Mouse (Mus musculus): Measurements from ENCODE around the gene Lrp3. TPM values are rescaled to one million over a fixed set of nuclear protein-coding genes. Genes with fewer than 3 reads are reported as not detected.

Lrp3 gene
- polyA plus RNA-seq, 1 experiment from 2014 or later = 3.9 TPM

- Histone ChIP-seq H3K4me3 (ENCODE audit: low read depth, low read length) (peak overlapping the region; percentile 71), H3K27ac (ENCODE audit: low read depth, low read length) (peak overlapping the region; percentile 82), H3K4me1 (replicated peaks; ENCODE audit: control insufficient read depth, insufficient read depth, low read length) (peaks cover 3% of the 10 kb centered on the region; the same call in 1 of the 2 replicates), H3K4me2 (peak overlapping the region; percentile 79), H3K9me3 (ENCODE audit: control insufficient read depth, low read length) (peaks cover 2% of the 10 kb centered on the region; the same call in 1 of the 2 replicates), H3K27me3 (replicated peaks; ENCODE audit: control insufficient read depth, insufficient read depth, low read length) (no peaks in the 10 kb centered on the region), H3K36me3 (ENCODE audit: control insufficient read depth, insufficient read depth, low read length) (no peaks in the 10 kb centered on the region), H3K9ac (ENCODE audit: low read depth, low read length) (peak overlapping the region; percentile 78)
- DNase-seq (ENCODE audit: low spot score) = peak; percentile 100
- WGBS = under 1% methylated on average over 45 of the region's 45 CpGs
- peak; percentile 92 for ATAC-seq (replicated peaks; ENCODE audit: low FRiP score)
Observed at GRCm38 (mm10) chr7:35234361-35235245, 19.3 kb upstream of the Lrp3 start.

DNA sequence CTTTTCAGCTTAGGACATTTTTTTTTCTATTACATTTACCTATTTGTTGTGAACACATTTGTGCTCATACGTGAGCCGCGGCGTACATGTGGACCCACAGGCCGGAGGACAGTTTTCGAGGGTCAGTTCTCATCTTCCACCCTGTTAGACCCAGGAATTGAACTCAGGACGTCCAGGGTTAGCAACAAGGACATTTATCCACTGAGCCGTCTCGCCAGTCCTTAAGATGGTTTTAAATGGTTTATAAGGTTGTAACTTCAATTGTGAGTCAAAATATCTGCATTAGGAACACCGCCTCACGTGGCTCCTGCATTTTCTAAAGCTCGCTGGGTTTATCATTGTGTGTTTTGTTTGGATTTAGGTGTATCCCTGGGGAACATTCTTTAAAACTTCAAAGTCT, 18.6 kb upstream of the Lrp3 start:
- Histone ChIP-seq H3K4me3 (ENCODE audit: low read depth, low read length) (peak overlapping the region; percentile 71), H3K27me3 (replicated peaks; ENCODE audit: control insufficient read depth, insufficient read depth, low read length) (no peaks in the 10 kb centered on the region), H3K9me3 (ENCODE audit: control insufficient read depth, low read length) (peaks cover 2% of the 10 kb centered on the region; the same call in 1 of the 2 replicates), H3K27ac (ENCODE audit: low read depth, low read length) (peak overlapping the region; percentile 78; the same call in 1 of the 2 replicates), H3K9ac (ENCODE audit: low read depth, low read length) (peak overlapping the region; percentile 78), H3K4me2 (peak overlapping the region; percentile 79), H3K4me1 (replicated peaks; ENCODE audit: control insufficient read depth, insufficient read depth, low read length) (peaks cover 3% of the 10 kb centered on the region; the same call in 1 of the 2 replicates), H3K36me3 (ENCODE audit: control insufficient read depth, insufficient read depth, low read length) (no peaks in the 10 kb centered on the region)
- 54% methylated on average over 12 of the region's 12 CpGs for WGBS
- ATAC-seq (replicated peaks; ENCODE audit: low FRiP score) (no peak), DNase-seq (ENCODE audit: low spot score) (no peak)

- DNase-seq (ENCODE audit: low spot score) (no peak), ATAC-seq (replicated peaks; ENCODE audit: low FRiP score) (no peak)
- Histone ChIP-seq H3K27me3 (replicated peaks; ENCODE audit: control insufficient read depth, insufficient read depth, low read length) (no peaks in the 10 kb centered on the region), H3K4me3 (ENCODE audit: low read depth, low read length) (no peak overlapping the region), H3K9ac (ENCODE audit: low read depth, low read length) (no peak overlapping the region), H3K4me2 (0 out of 2 replicates have a peak overlapping the region, but pooled peaks have one; percentile 11), H3K4me1 (replicated peaks; ENCODE audit: control insufficient read depth, insufficient read depth, low read length) (peaks cover 3% of the 10 kb centered on the region; the same call in 1 of the 2 replicates), H3K36me3 (ENCODE audit: control insufficient read depth, insufficient read depth, low read length) (no peaks in the 10 kb centered on the region), H3K27ac (ENCODE audit: low read depth, low read length) (no peak overlapping the region), H3K9me3 (ENCODE audit: control insufficient read depth, low read length) (peaks cover 2% of the 10 kb centered on the region; the same call in 1 of the 2 replicates)
- 54% methylated on average over 13 of the region's 13 CpGs for WGBS
Observed at GRCm38 (mm10) chr7:35232796-35233455, 17.6 kb upstream of the Lrp3 start.

- Histone ChIP-seq H3K4me2 (no peak overlapping the region), H3K4me1 (replicated peaks; ENCODE audit: control insufficient read depth, insufficient read depth, low read length) (no peaks in the 10 kb centered on the region), H3K27ac (ENCODE audit: low read depth, low read length) (no peak overlapping the region), H3K9ac (ENCODE audit: low read depth, low read length) (no peak overlapping the region), H3K27me3 (replicated peaks; ENCODE audit: control insufficient read depth, insufficient read depth, low read length) (no peaks in the 10 kb centered on the region), H3K36me3 (ENCODE audit: control insufficient read depth, insufficient read depth, low read length) (no peaks in the 10 kb centered on the region), H3K9me3 (ENCODE audit: control insufficient read depth, low read length) (peaks cover 2% of the 10 kb centered on the region; the same call in 1 of the 2 replicates), H3K4me3 (ENCODE audit: low read depth, low read length) (no peak overlapping the region)
- DNase-seq (ENCODE audit: low spot score) = no peak
- no peak for ATAC-seq (replicated peaks; ENCODE audit: low FRiP score)
- 74% methylated on average over 3 of the region's 3 CpGs for WGBS
Observed at GRCm38 (mm10) chr7:35230333-35230732, 15.0 kb upstream of the Lrp3 start.

GRCm38 (mm10) chr7:35220694-35221365, 5.5 kb upstream of the Lrp3 start:
- no peak for ATAC-seq (replicated peaks; ENCODE audit: low FRiP score)
- no peak overlapping the region for H3K27ac ChIP-seq (ENCODE audit: low read depth, low read length)
- no peaks in the 10 kb centered on the region for H3K9me3 ChIP-seq (ENCODE audit: control insufficient read depth, low read length)
- H3K27me3 ChIP-seq (replicated peaks; ENCODE audit: control insufficient read depth, insufficient read depth, low read length) = peaks cover 8% of the 10 kb centered on the region
- 68% methylated on average over 9 of the region's 9 CpGs for WGBS
- no peaks in the 10 kb centered on the region for H3K4me1 ChIP-seq (replicated peaks; ENCODE audit: control insufficient read depth, insufficient read depth, low read length)
- H3K9ac ChIP-seq (ENCODE audit: low read depth, low read length) = no peak overlapping the region
- H3K4me2 ChIP-seq = no peak overlapping the region
- no peaks in the 10 kb centered on the region for H3K36me3 ChIP-seq (ENCODE audit: control insufficient read depth, insufficient read depth, low read length)
- H3K4me3 ChIP-seq (ENCODE audit: low read depth, low read length) = no peak overlapping the region
- DNase-seq (ENCODE audit: low spot score) = no peak

DNA sequence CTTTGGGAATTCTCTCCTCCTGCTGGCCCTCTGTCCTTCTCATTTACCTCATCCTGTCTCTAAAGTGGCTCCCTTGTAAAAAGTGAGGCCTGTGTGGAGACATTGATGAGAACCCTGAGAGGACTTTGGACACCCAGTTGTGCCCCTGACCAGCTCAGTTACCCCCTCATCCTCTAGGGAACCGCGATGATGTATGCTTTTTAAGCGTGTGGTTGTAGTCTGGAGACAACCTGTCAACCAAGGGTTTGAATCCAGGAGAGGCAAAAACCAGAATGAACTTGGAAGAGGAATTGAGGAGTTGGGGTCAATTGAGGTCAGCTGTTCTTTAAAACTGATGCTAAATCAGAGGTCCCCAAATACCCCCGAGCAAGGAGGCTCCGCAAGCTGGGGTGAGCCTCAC, 433 bp upstream of the Lrp3 start:
- DNase-seq (ENCODE audit: low spot score) (no peak), ATAC-seq (replicated peaks; ENCODE audit: low FRiP score) (no peak)
- Histone ChIP-seq H3K36me3 (ENCODE audit: control insufficient read depth, insufficient read depth, low read length) (no peaks in the 10 kb centered on the region), H3K4me2 (peak overlapping the region; percentile 66), H3K9me3 (ENCODE audit: control insufficient read depth, low read length) (no peaks in the 10 kb centered on the region), H3K27me3 (replicated peaks; ENCODE audit: control insufficient read depth, insufficient read depth, low read length) (peaks cover 35% of the 10 kb centered on the region), H3K27ac (ENCODE audit: low read depth, low read length) (no peak overlapping the region), H3K4me3 (ENCODE audit: low read depth, low read length) (peak overlapping the region; percentile 68), H3K9ac (ENCODE audit: low read depth, low read length) (no peak overlapping the region), H3K4me1 (replicated peaks; ENCODE audit: control insufficient read depth, insufficient read depth, low read length) (peaks cover 3% of the 10 kb centered on the region; the same call in 1 of the 2 replicates)
- WGBS = 47% methylated on average over 5 of the region's 5 CpGs

DNA sequence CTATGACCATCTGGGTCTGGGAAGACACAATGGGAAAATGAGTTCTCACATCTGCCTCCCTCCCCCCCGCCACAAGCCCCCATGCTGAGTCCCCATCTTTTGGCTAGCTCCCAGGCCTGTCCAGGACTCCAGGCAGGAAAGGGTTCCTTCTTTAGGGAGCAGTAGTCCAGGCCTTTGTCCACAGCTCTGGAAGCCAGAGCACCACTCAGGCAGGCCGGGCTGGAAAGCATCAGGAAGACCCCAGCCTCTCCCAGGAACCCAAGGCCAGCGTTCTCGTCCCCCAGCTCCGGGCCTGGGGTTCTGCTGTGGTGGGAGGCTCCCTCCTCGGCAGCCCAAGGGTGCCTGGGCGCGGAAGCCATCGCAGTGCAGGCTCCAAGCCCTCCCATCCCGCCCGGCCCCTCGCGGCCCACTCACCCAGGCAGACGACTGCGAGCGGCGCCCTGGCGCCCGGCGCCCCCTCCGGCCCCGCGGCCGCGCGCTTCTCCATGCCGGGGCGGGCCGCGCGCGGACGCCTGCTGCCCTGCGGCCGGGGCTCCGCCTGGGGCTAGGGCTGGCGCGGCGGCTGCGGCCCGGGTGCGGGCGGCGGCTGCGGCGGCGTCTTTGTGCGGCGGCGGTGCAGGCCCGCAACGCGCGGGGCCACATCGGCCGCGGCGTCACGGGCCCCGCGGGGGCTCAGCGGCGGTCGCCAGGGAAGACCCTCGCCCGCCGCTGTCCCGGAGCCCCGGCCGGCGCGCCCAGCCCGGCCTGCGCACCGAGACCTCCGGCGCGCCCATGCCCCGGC, 666 bp downstream of the Lrp3 start:
- peak; percentile 13; the same call in 1 of the 2 replicates for ATAC-seq (replicated peaks; ENCODE audit: low FRiP score)

DNA sequence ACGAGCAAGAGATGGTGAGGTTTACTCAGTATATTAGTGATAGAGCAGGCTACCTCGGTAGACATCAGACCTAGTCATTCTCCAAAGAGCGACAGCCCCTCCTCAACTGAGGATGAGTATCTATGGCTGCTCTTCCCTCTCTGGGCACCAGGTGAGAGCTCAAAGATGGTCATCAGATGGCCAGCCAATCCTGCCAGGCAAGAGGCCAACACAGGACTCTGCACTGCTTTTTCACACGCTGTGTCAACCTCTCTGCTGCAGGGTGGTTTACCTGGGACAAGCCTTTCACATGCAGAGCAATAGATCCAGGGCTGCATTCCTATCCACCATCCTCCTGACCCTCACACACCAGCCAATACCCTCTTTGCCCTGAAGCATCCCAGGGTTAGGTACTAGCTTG, 3.5 kb downstream of the Lrp3 start:
- no peak overlapping the region for H3K27ac ChIP-seq (ENCODE audit: low read depth, low read length)
- WGBS = 77% methylated on average over 4 of the region's 4 CpGs
- no peak for DNase-seq (ENCODE audit: low spot score)
- H3K9me3 ChIP-seq (ENCODE audit: control insufficient read depth, low read length) = no peaks in the 10 kb centered on the region
- no peak for ATAC-seq (replicated peaks; ENCODE audit: low FRiP score)
- no peaks in the 10 kb centered on the region for H3K36me3 ChIP-seq (ENCODE audit: control insufficient read depth, insufficient read depth, low read length)
- H3K9ac ChIP-seq (ENCODE audit: low read depth, low read length) = no peak overlapping the region
- H3K4me1 ChIP-seq (replicated peaks; ENCODE audit: control insufficient read depth, insufficient read depth, low read length) = peaks cover 3% of the 10 kb centered on the region; the same call in 1 of the 2 replicates
- peaks cover 33% of the 10 kb centered on the region for H3K27me3 ChIP-seq (replicated peaks; ENCODE audit: control insufficient read depth, insufficient read depth, low read length)
- no peak overlapping the region for H3K4me2 ChIP-seq
- H3K4me3 ChIP-seq (ENCODE audit: low read depth, low read length) = no peak overlapping the region

More for the DNA sequence above, 666 bp downstream of the Lrp3 start:
- DNase-seq (ENCODE audit: low spot score) = peak; percentile 52
- no peaks in the 10 kb centered on the region for H3K36me3 ChIP-seq (ENCODE audit: control insufficient read depth, insufficient read depth, low read length)
- WGBS = 1% methylated on average over 76 of the region's 79 CpGs
- H3K9ac ChIP-seq (ENCODE audit: low read depth, low read length) = peak overlapping the region; percentile 57
- peak overlapping the region; percentile 66 for H3K4me2 ChIP-seq
- H3K9me3 ChIP-seq (ENCODE audit: control insufficient read depth, low read length) = no peaks in the 10 kb centered on the region
- no peak overlapping the region; the same call in 1 of the 2 replicates for H3K27ac ChIP-seq (ENCODE audit: low read depth, low read length)
- H3K4me3 ChIP-seq (ENCODE audit: low read depth, low read length) = peak overlapping the region; percentile 68
- peaks cover 3% of the 10 kb centered on the region; the same call in 1 of the 2 replicates for H3K4me1 ChIP-seq (replicated peaks; ENCODE audit: control insufficient read depth, insufficient read depth, low read length)
- H3K27me3 ChIP-seq (replicated peaks; ENCODE audit: control insufficient read depth, insufficient read depth, low read length) = peaks cover 35% of the 10 kb centered on the region
